Mouse (Mus musculus) limb, embryonic 15.5 days (tissue): ENCODE measurements around the gene Mtmr3. TPM values are rescaled to one million over a fixed set of nuclear protein-coding genes. Genes with fewer than 3 reads are reported as not detected.

Experiments used
- ATAC-seq: fragments of 200-750 bp; cut with Nextera tagmentation; 2 replicates; pipeline ENCODE4 v1.8.0; 2017; ENCODE audit warnings: low read depth, moderate TSS enrichment; ENCODE audit not compliant: insufficient number of reproducible peaks, low FRiP score, low TSS enrichment
- H3K27ac ChIP-seq: fragments of 300-500 bp; sonication (generic); 2 replicates; pipeline ENCODE4 v1.5.1; 2015; ENCODE audit warnings: moderate library complexity, mild to moderate bottlenecking, inconsistent platforms
- H3K27me3 ChIP-seq: fragments of 300-500 bp; sonication (generic); 2 replicates; pipeline ENCODE4 v1.6.1; 2015; ENCODE audit warnings: inconsistent platforms
- H3K36me3 ChIP-seq: fragments of 300-500 bp; sonication (generic); 2 replicates; pipeline ENCODE4 v1.6.1; 2015; ENCODE audit warnings: inconsistent platforms
- H3K4me1 ChIP-seq: fragments of 300-500 bp; sonication (generic); 2 replicates; pipeline ENCODE4 v1.6.1; 2015; ENCODE audit warnings: inconsistent platforms
- H3K4me2 ChIP-seq: fragments of 300-500 bp; sonication (generic); 2 replicates; pipeline ENCODE4 v1.6.1; 2015; ENCODE audit warnings: mild to moderate bottlenecking, inconsistent platforms
- H3K4me3 ChIP-seq: fragments of 300-500 bp; sonication (generic); 2 replicates; pipeline ENCODE4 v1.5.1; 2015; ENCODE audit warnings: mild to moderate bottlenecking, inconsistent platforms
- H3K9ac ChIP-seq: fragments of 300-500 bp; sonication (generic); 2 replicates; pipeline ENCODE4 v1.6.1; 2015; ENCODE audit warnings: inconsistent platforms
- H3K9me3 ChIP-seq: fragments of 300-500 bp; sonication (generic); 2 replicates; pipeline ENCODE4 v1.6.1; 2016; ENCODE audit warnings: inconsistent platforms
- WGBS: fragments of 180-500 bp; shearing (Covaris S2); methylation state at CpG from one replicate; pipeline ENCODE4 v1.1.7; 2015; 5-methylcytosine and 5-hydroxymethylcytosine counted together
- polyA plus RNA-seq: library from polyadenylated mRNA; unstranded; fragments of >200 nt; fragmentation: Nextera tagmentation; extraction: Ambion mirVana; gene quantifications from 2 replicates; pipeline ENCODE4 v1.2.1, GENCODE M21; 2015

Gene Mtmr3
- polyA plus RNA-seq, 1 experiment from 2014 or later: 26.6 TPM

DNA sequence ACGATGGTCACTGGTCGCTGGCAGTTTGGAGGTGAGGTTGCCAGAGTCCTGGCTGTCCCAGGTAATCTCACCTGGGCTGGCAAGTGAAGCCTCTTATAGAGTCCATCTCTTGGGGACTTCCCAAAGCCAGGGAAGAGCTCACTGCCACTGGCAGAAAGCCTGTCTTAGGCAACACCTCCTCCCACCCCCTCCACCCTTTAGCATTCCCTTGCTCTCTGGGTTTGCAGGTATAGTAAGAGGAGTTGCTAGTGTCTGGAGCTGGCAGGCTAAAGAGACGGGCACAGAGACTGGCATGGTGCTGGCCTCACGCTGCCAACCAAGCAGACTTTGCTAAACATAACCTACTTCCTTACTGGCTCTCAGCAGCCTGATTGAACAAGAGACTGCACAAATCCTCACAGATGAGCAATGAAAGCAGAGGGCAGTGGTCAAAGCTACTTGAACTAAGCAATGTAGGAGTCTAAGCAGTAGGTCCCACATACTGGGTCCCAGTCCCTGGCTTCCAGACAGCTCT, 118.4 kb downstream of the Mtmr3 start:
- Histone ChIP-seq H3K27me3 (no peaks in the 10 kb centered on the region), H3K9ac (no peak overlapping the region), H3K4me3 (no peak overlapping the region), H3K4me1 (no peaks in the 10 kb centered on the region), H3K27ac (no peak overlapping the region), H3K36me3 (peaks cover 28% of the 10 kb centered on the region), H3K4me2 (no peak overlapping the region), H3K9me3 (no peaks in the 10 kb centered on the region)
- WGBS: 90% methylated on average over 4 of the region's 4 CpGs
- no peak for ATAC-seq

DNA sequence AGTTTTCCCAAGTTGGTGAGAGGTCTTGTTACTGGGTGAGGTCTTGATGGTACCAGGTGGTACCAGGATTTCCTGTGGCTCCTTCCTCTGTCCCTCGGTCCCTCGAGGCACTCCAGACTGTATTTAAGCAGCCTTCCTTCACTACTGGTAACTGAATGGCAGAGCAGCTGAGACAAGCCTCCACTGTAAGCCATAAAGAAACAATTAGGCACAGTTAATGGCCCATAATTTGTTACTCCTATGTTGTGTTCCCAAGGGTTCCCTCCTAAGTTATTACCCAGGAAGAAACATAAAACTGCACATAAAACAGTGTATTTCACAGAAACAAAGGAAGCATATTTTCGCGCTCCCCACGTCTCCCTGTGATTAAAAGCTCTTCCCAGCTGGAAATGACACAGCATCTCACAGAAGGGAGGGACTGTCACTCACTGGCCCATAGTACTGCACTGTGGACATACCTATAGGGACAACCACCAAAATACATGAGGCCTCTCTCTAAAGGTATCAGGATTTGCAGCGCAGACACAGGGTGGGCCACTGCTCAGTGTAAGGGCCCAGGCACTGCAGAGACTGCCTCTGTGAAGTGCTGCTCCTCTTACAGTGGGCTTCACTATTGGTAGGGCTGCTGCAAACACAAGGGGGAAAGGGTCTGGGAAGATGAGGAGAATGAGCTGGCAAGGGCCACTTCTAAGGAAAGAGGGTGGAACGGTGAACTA, 122.0 kb downstream of the Mtmr3 start:
- no peaks in the 10 kb centered on the region for H3K9me3 ChIP-seq
- H3K4me2 ChIP-seq: no peak overlapping the region
- no peak overlapping the region for H3K4me3 ChIP-seq
- H3K4me1 ChIP-seq: no peaks in the 10 kb centered on the region
- 36% methylated on average over 7 of the region's 7 CpGs for WGBS
- no peaks in the 10 kb centered on the region; the same call in 1 of the 2 replicates for H3K36me3 ChIP-seq
- no peak overlapping the region; the same call in 1 of the 2 replicates for H3K27ac ChIP-seq
- H3K9ac ChIP-seq: no peak overlapping the region
- ATAC-seq: no peak
- H3K27me3 ChIP-seq: no peaks in the 10 kb centered on the region

DNA sequence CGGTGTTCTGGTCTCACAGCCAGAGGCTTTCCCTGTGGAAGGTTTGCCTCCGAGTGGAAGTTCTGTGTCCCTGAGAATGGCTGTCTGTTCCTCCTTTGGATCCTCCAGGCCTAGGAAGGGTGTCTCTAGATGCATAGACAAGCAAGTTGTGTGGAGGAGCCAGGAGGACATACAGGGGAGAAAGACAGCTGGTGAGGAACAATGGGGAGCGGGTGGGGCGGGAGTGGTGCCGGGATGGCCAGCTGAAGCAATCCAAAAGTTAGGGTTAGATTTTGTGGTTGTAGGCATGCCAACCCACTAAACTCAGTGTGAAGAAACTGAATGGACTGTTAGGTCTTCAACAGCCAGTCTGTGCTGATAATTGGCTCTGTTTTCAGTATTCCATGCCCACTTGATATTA, 122.9 kb downstream of the Mtmr3 start:
- Histone ChIP-seq H3K9me3 (no peaks in the 10 kb centered on the region), H3K4me2 (no peak overlapping the region), H3K27ac (no peak overlapping the region), H3K4me1 (no peaks in the 10 kb centered on the region), H3K36me3 (no peaks in the 10 kb centered on the region; the same call in 1 of the 2 replicates), H3K4me3 (no peak overlapping the region), H3K9ac (no peak overlapping the region), H3K27me3 (no peaks in the 10 kb centered on the region)
- 68% methylated on average over 5 of the region's 5 CpGs for WGBS
- ATAC-seq: no peak

DNA sequence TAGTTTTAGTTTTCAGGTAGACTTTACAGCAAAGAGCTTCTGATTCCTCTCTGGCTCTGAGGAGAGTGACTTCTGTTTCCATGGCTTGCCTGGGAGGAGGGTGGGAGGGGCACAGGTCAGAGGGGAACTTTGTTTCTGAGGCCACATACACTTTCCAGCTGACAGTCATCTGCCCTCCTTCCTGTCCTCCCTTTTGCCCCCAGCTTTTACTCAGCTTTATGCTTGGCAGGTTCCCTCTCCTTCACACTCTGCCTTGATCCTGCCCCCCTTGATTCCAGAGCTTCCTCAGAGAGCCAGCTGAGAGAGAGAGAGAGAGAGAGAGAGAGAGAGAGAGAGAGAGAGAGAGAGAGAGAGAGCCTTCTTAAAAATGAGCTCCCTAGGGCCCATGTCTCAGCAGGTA, 123.4 kb downstream of the Mtmr3 start:
- no peak overlapping the region for H3K9ac ChIP-seq
- H3K9me3 ChIP-seq: no peaks in the 10 kb centered on the region
- H3K27me3 ChIP-seq: no peaks in the 10 kb centered on the region
- no peak overlapping the region for H3K4me2 ChIP-seq
- H3K4me3 ChIP-seq: no peak overlapping the region
- no peaks in the 10 kb centered on the region for H3K4me1 ChIP-seq
- H3K36me3 ChIP-seq: no peaks in the 10 kb centered on the region
- no peak overlapping the region for H3K27ac ChIP-seq
- no peak for ATAC-seq

DNA sequence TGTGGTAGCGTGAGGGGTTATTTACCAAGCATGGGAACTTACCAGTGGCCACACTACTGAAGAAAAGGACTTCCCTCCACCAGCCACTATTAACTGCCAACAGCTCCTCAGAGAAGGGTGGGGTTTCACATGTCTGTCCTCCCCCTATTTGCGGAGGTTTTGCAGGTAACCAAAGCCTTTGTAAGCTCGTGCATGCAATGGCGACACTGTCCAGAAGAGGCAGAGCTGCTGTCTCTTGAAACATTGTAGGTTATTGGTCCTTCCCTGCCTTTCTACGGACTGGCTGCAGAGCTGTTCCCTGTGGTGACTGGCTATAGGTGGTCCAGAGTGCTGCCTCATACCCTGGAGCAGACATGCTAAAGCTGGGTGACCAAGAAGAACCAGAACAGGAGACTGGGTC, 125.6 kb downstream of the Mtmr3 start:
- Histone ChIP-seq H3K4me1 (no peaks in the 10 kb centered on the region), H3K27ac (no peak overlapping the region), H3K4me3 (no peak overlapping the region), H3K27me3 (no peaks in the 10 kb centered on the region), H3K9ac (no peak overlapping the region), H3K9me3 (no peaks in the 10 kb centered on the region), H3K4me2 (no peak overlapping the region), H3K36me3 (no peaks in the 10 kb centered on the region)
- WGBS: 61% methylated on average over 5 of the region's 5 CpGs
- no peak for ATAC-seq

DNA sequence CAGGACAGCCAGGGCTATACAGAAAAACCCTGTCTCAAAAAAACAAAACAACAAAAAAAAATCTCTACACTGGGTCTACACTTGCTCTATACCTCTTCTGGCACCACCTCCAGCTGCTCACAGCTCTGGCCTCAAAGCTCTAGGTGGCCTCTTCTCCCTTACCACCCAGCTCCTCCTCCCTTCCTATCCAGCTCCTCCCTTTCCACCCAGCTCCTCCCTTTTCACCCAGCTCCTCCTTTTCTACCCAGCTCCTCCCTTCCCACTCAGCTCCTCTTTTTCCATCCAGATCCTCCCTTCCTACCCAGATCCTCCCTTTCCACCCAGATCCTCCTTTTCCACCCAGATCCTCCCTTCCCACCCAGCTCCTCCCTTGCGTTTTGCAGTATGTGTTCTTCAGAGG, 127.2 kb downstream of the Mtmr3 start:
- Histone ChIP-seq H3K27ac (no peak overlapping the region), H3K27me3 (no peaks in the 10 kb centered on the region), H3K9ac (no peak overlapping the region), H3K36me3 (no peaks in the 10 kb centered on the region), H3K9me3 (no peaks in the 10 kb centered on the region), H3K4me1 (no peaks in the 10 kb centered on the region), H3K4me3 (no peak overlapping the region), H3K4me2 (no peak overlapping the region)
- no peak for ATAC-seq
- 75% methylated on average over 1 of the region's 1 CpGs for WGBS

DNA sequence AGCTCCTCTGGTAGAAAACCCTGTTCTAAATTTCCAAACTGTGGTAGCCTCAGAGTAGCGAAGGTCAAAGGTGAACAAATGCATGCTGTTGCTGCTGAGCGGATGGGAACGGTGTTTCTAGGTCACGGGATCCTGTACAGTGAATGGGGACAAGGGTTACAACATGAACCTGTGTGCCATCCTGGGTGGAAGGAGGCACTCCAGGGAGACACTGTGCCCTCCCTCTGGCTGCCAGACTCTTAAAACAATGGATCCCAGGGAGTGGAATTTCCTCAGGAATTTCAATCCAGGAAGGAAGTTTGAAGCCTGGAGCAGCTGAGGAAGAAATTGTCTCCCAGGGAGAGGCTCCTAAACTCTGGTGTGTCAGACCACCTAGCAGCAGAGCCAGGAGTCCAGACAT, 128.5 kb downstream of the Mtmr3 start:
- no peak for ATAC-seq
- no peaks in the 10 kb centered on the region for H3K36me3 ChIP-seq
- H3K27me3 ChIP-seq: no peaks in the 10 kb centered on the region
- H3K4me2 ChIP-seq: no peak overlapping the region
- no peak overlapping the region for H3K4me3 ChIP-seq
- H3K4me1 ChIP-seq: no peaks in the 10 kb centered on the region
- no peak overlapping the region for H3K9ac ChIP-seq
- 67% methylated on average over 4 of the region's 4 CpGs for WGBS
- no peak overlapping the region for H3K27ac ChIP-seq
- no peaks in the 10 kb centered on the region for H3K9me3 ChIP-seq

DNA sequence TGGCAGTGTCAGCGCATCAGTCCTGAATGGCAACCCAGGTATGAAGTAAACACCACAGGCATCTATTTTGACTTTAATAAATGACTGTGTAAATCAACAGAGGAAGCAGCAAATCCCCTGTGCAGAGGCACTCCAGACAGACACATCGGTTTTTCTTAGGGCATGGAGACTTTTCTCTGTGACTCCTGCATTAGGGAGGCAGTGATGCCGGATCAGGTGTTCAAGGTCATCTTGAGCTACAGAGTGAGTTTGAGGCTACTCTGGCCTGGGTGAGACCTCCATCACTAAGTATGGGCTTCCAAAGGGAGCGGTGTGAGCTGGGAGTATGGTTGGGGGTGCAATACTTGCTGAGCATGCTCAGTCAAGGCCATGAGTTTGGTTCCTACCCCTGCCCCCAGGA, 130.0 kb downstream of the Mtmr3 start:
- ATAC-seq: no peak
- H3K4me2 ChIP-seq: no peak overlapping the region
- 89% methylated on average over 4 of the region's 4 CpGs for WGBS
- H3K27me3 ChIP-seq: no peaks in the 10 kb centered on the region
- 0 out of 2 replicates have a peak, but pooled peaks cover 8% of the 10 kb centered on the region for H3K4me1 ChIP-seq
- H3K9ac ChIP-seq: no peak overlapping the region
- H3K9me3 ChIP-seq: no peaks in the 10 kb centered on the region
- no peak overlapping the region for H3K4me3 ChIP-seq
- no peaks in the 10 kb centered on the region for H3K36me3 ChIP-seq
- no peak overlapping the region for H3K27ac ChIP-seq

DNA sequence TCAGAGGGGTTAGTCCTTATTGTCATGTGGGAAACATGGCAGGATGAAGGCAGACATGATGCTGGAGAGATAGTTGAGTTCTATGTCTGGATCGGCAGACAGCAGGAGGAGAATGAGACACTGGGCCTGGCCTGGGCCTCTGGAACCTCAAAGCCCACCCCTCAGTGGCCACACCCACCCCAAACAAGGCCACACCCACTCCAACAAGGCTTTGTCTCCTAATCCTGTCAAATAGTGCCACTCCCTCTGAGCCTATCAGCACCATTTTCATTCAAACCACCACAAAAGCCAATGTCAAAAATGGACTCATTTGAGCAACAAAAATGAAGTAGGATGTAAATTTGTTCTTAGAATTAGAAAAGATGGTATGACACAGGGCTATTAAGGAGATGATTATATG, 130.5 kb downstream of the Mtmr3 start:
- Histone ChIP-seq H3K4me1 (0 out of 2 replicates have a peak, but pooled peaks cover 8% of the 10 kb centered on the region), H3K27me3 (no peaks in the 10 kb centered on the region), H3K36me3 (no peaks in the 10 kb centered on the region), H3K27ac (no peak overlapping the region), H3K4me2 (no peak overlapping the region), H3K4me3 (no peak overlapping the region), H3K9ac (no peak overlapping the region), H3K9me3 (no peaks in the 10 kb centered on the region)
- ATAC-seq: no peak
- WGBS: 64% methylated on average over 1 of the region's 1 CpGs

DNA sequence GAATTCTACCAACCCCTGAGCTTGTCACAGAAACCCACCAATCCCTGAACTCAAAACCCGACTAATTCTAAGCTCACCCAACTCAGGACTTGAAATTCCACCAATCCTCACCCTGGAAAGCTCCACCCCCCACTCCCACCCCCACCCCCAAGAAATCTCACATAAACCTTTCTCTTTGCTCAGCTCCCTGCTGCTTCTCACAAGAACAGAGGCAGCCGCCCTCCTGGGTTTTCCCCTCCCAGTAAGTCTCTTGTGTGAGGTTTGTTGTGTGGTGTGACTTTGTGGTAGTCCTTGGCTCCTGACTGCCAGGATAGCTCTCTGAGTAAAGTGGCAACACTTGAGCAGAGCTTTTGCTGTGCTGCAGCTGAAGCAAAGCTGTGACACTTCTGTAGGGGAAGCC, 131.8 kb downstream of the Mtmr3 start:
- H3K4me1 ChIP-seq: 0 out of 2 replicates have a peak, but pooled peaks cover 8% of the 10 kb centered on the region
- no peak overlapping the region for H3K4me3 ChIP-seq
- no peak overlapping the region for H3K9ac ChIP-seq
- H3K36me3 ChIP-seq: no peaks in the 10 kb centered on the region
- no peaks in the 10 kb centered on the region for H3K9me3 ChIP-seq
- H3K4me2 ChIP-seq: no peak overlapping the region
- H3K27ac ChIP-seq: no peak overlapping the region
- 51% methylated on average over 2 of the region's 2 CpGs for WGBS
- ATAC-seq: no peak
- H3K27me3 ChIP-seq: no peaks in the 10 kb centered on the region

DNA sequence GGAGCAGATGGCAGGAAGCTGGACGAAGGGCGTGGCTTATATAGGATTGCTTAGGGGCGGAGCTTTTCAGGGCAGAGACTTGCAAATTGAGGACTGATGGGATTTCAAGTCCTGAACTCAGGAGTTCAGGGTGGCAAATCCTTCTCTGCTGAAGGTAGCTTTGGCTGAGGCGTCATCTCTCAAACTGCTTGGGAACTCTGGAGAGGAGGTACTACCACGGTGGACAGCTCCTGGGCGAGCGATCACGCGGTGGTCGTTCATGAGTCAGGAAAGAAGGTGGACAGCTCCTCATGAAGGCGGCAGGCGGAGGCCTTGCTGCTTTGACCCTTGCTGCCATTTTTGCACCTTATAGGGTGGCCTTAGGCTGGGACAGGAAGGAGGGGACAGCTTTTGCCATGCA, 133.5 kb downstream of the Mtmr3 start:
- no peak overlapping the region for H3K9ac ChIP-seq
- H3K4me2 ChIP-seq: no peak overlapping the region
- H3K4me3 ChIP-seq: no peak overlapping the region
- no peak for ATAC-seq
- no peaks in the 10 kb centered on the region for H3K36me3 ChIP-seq
- H3K9me3 ChIP-seq: no peaks in the 10 kb centered on the region
- H3K27ac ChIP-seq: no peak overlapping the region
- H3K27me3 ChIP-seq: no peaks in the 10 kb centered on the region
- WGBS: 16% methylated on average over 12 of the region's 12 CpGs
- H3K4me1 ChIP-seq: 0 out of 2 replicates have a peak, but pooled peaks cover 8% of the 10 kb centered on the region

DNA sequence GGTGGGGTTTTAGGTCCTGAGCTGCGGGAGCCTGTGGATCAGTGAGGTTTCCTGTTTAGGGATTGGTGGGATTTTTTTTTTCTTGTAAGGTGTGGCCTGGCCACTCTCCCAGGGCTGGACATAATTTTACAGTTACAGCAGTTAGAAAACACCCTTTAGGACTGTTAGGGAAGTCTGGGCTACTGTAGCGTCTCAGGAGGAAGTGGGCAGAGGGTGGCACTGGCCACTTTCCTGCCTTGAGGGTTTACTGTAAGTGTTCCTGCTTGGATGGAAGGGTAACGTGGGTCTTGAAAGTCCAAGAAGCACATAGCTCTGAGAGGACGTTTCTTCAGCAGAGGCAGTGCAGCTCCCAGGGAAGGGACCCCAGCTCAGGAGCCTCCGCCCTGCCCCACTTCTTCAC, 134.0 kb downstream of the Mtmr3 start:
- H3K4me3 ChIP-seq: no peak overlapping the region
- H3K27me3 ChIP-seq: no peaks in the 10 kb centered on the region
- H3K9me3 ChIP-seq: no peaks in the 10 kb centered on the region
- no peak overlapping the region for H3K27ac ChIP-seq
- no peak overlapping the region for H3K9ac ChIP-seq
- H3K36me3 ChIP-seq: no peaks in the 10 kb centered on the region
- ATAC-seq: no peak
- WGBS: 52% methylated on average over 5 of the region's 5 CpGs
- 0 out of 2 replicates have a peak, but pooled peaks cover 8% of the 10 kb centered on the region for H3K4me1 ChIP-seq
- H3K4me2 ChIP-seq: no peak overlapping the region
